ENCODE assay signal across 15 mouse cellular contexts in genomic region chr5:116478607-116479371, GRCm38 (mm10). TPM values are rescaled to one million over a fixed set of nuclear protein-coding genes. Genes with fewer than 3 reads are reported as not detected.
DNase-seq lines count a peak whose midpoint lies in the region.
"Had no signal": no experiment of that assay in that cellular context is flagged by ENCODE, and none has a peak within 500 bp of the region (broad histone marks: within the 10 kb centered on the region; RNA-seq: fewer than 3 reads in every experiment).

No protein-coding gene starts in this region.

- DNase-seq in left cerebral cortex, postnatal 4 days: peak; percentile 57
- no peak for DNase-seq in left cerebral cortex, postnatal 10 days (ENCODE audit: extremely low spot score in 1 of 2, low spot score in 2 of 2)
- peak; percentile 41 for DNase-seq in retina, postnatal 1 day
- DNase-seq in retina, embryonic 14.5 days (ENCODE audit: low spot score): no peak
- DNase-seq in lung, postnatal 14 days: peak; percentile 41
- no peak for DNase-seq in adrenal gland, postnatal 10 days
- DNase-seq in B cell, adult 2 months: no peak
- DNase-seq: adrenal gland, postnatal 14 days; cerebellum, postnatal 25 days; gastrocnemius, adult 2 months; heart, postnatal 36 days; kidney, adult 2 months; thymus, postnatal 14 days had no signal

- intact Hi-C loops in left cerebral cortex, postnatal 4 days (cut with DNase I): loop anchor here (10.0 kb wide), 2 partner anchors 244 to 354 kb away; no protein-coding TSS in a partner anchor
- intact Hi-C loops in left cerebral cortex, postnatal 10 days (cut with DNase I): loop anchor here (5.0 kb wide), 1 partner anchor 246 kb away; no protein-coding TSS in a partner anchor

RNA-seq across cellular contexts. Expression of gene Hspb8, which starts 56.1 kb away (rescaled TPM):
- total RNA-seq in left cerebral cortex, postnatal 4 days (2021): 1 to 10 TPM; 4.0 to 5.6 TPM
- 1 to 10 TPM; 4.1 to 6.3 TPM for total RNA-seq in left cerebral cortex, postnatal 10 days (2021)
- total RNA-seq in adrenal gland, postnatal 10 days (2021): 10 to 100 TPM; 39.3 to 41.3 TPM
- total RNA-seq: MEL; monocyte, adult 5-6 weeks had no signal

Comparison
In these comparisons a context has a peak if more than half of its experiments do, and no peak if none do; other contexts are left out.
1. DNase-seq: peak in left cerebral cortex, postnatal 4 days (single experiment), retina, postnatal 1 day (single experiment) and lung, postnatal 14 days (single experiment); none in left cerebral cortex, postnatal 10 days (0 of 2), retina, embryonic 14.5 days (single experiment), adrenal gland, postnatal 10 days (single experiment) and B cell, adult 2 months (0 of 2).
2. RNA of gene Hspb8, which starts 56.1 kb away (total RNA-seq): 39.3 to 41.3 TPM in adrenal gland, postnatal 10 days; 4.1 to 6.3 TPM in left cerebral cortex, postnatal 10 days and 4.0 to 5.6 TPM in left cerebral cortex, postnatal 4 days; every median in the first group is over 4 times any median in the second.